Mouse (Mus musculus): ENCODE measurements around the gene Gm42669.
A peak's percentile ranks its signal among the peaks of the same experiment; 100 is the strongest.

Gm42669 gene

GRCm38 (mm10) chr5:107521386-107521785 is 14.0 kb downstream of the Gm42669 start:
- no peak for DNase-seq (ENCODE audit: low read depth, low spot score)

- DNase-seq (ENCODE audit: low read depth, low spot score) = no peak
Observed at GRCm38 (mm10) chr5:107521897-107522296, 14.5 kb downstream of the Gm42669 start.

GRCm38 (mm10) chr5:107524281-107524680 is 16.9 kb downstream of the Gm42669 start:
- no peak for DNase-seq (ENCODE audit: low read depth, low spot score)

- DNase-seq (ENCODE audit: low read depth, low spot score) = no peak
Observed at GRCm38 (mm10) chr5:107528856-107529255, 21.4 kb downstream of the Gm42669 start.

GRCm38 (mm10) chr5:107533590-107533989 is 26.2 kb downstream of the Gm42669 start:
- DNase-seq (ENCODE audit: low read depth, low spot score) = no peak

GRCm38 (mm10) chr5:107534581-107534980 is 27.2 kb downstream of the Gm42669 start, which contains the start of gene 1700028K03Rik:
Gene 1700028K03Rik (plus strand): TSS chr5:107534709.
- DNase-seq (ENCODE audit: low read depth, low spot score) = no peak

GRCm38 (mm10) chr5:107541696-107542095 is 34.3 kb downstream of the Gm42669 start:
- DNase-seq (ENCODE audit: low read depth, low spot score) = no peak

GRCm38 (mm10) chr5:107545927-107546326 is 38.5 kb downstream of the Gm42669 start:
- no peak for DNase-seq (ENCODE audit: low read depth, low spot score)

- no peak for DNase-seq (ENCODE audit: low read depth, low spot score)
Observed at GRCm38 (mm10) chr5:107547955-107548354, 40.5 kb downstream of the Gm42669 start.

- DNase-seq (ENCODE audit: low read depth, low spot score) = no peak
Observed at GRCm38 (mm10) chr5:107548444-107548843, 41.0 kb downstream of the Gm42669 start.

- DNase-seq (ENCODE audit: low read depth, low spot score) = no peak
Observed at GRCm38 (mm10) chr5:107554336-107554735, 46.9 kb downstream of the Gm42669 start.

- no peak for DNase-seq (ENCODE audit: low read depth, low spot score)
Observed at GRCm38 (mm10) chr5:107556969-107557368, 49.5 kb downstream of the Gm42669 start.

GRCm38 (mm10) chr5:107569148-107569547 is 61.7 kb downstream of the Gm42669 start:
- no peak for DNase-seq (ENCODE audit: low read depth, low spot score)

GRCm38 (mm10) chr5:107597301-107598077 is 90.1 kb downstream of the Gm42669 start, which contains the start of the genes Rpap2 and Glmn:
Gene Rpap2 (plus strand): TSS chr5:107597373.
Gene Glmn (minus strand): TSS chr5:107597888.
- DNase-seq (ENCODE audit: low read depth, low spot score) = peak; percentile 76

GRCm38 (mm10) chr5:107598380-107598779 is 91.0 kb downstream of the Gm42669 start:
- DNase-seq (ENCODE audit: low read depth, low spot score) = no peak

GRCm38 (mm10) chr5:107611224-107611623 is 103.8 kb downstream of the Gm42669 start:
- peak; percentile 45 for DNase-seq (ENCODE audit: low read depth, low spot score)

- no peak for DNase-seq (ENCODE audit: low read depth, low spot score)
Observed at GRCm38 (mm10) chr5:107617986-107618385, 110.6 kb downstream of the Gm42669 start.

- DNase-seq (ENCODE audit: low read depth, low spot score) = no peak
Observed at GRCm38 (mm10) chr5:107621327-107621726, 113.9 kb downstream of the Gm42669 start.
